Mouse (Mus musculus) spleen, postnatal 14 days (tissue): ENCODE results near the gene Pde4d.

ENCODE experiments used
- DNase-seq, 2 experiments: peaks; one replicate each; pipeline ENCODE4 v3.0.0; 2021 to 2022; ENCODE audit warnings: low spot score in 2 of 2

The Pde4d gene

DNA sequence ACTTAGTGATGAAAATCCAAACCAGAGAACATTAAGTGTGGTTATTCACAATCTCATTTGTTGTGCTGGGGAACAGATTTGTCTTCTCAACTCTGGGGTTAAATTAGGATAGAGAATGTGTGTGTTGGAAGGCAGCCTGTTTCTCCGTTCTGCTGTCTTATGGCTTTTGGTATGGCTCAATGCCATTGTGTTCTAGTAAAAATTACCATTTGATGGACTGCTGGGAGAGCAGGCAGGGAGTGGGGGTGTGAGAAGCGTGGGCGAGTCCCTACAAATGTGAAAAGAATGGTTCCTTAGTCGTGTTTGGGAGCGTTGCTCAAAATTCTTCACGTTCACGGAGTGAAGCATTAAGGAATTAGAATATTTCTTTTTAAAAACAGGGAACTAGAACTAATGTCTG, 597.4 kb downstream of the Pde4d start:
- no peak for DNase-seq

DNA sequence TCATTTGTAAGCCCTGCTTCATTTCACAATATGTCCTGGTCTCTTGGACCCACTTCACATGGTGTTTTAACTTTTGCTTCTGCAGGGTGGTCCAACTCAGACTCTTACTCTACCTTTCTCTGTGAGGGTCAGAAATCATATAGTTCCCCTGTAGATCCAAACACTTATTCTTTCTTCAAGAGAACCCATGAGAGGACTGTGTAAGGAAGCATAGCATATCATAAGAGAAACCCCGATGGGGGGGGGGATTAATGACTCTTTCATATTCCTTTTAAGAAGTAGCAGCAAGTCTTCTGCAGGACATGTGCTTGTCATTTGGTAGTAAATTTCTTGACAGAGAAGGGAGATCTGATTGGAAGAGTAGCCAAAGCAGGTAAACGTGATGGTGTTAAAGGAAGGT, 603.1 kb downstream of the Pde4d start:
- DNase-seq, result no peak

DNA sequence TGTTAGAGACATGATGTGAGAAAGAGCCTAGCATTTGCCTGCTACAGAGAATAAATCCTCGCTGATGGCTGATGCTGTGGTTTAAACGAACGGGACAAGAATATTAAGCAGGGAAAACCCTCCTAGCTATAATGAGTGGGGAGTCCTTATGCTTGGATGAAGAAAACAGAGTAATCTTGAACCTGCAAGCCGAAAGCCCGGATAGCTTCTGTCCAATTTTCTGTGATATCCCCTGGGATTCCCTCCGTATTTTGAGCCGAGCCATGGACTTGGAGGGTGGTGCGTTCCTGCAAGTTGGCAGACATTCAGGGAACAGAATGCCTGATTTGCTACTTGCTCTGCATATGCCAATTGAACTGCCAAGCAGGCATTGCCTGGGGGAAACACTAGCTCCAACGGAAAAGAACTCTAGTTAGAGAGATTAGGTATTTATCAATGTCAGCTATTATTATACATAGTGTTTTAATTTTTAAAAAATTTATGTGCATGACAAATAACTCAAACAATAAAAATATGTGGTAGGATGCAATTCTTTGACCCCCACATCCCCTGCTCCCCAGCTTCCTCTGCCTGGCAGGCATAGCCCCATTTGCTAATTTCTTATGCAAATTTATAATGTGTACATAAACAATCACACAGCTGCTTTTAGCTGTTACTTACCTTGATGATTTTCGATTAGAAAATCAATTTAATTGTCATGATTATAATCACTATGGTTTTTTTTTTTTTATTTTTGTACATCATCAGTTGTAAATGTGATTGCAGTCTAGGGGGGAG, 603.7 kb downstream of the Pde4d start:
- no peak for DNase-seq

DNA sequence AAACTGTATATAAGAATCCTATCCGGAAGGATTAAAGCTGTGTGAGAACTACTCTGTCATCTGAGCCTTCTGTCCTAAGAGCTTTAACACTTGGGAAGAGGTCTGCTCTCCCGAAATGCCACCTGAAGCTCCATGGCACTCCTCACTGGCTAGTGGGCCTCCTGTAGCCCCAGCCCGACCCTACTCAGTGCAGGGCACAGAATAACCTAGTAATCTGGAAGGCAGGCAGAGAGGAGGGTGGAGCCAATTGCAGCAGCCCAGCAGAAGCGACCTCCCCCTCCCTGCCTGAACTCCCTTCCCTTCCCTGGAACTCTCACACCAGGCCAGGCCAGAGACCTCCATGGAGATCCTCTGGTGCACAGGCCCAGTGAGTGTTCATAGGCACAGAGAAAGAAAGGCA, 608.3 kb downstream of the Pde4d start:
- no peak for DNase-seq

DNA sequence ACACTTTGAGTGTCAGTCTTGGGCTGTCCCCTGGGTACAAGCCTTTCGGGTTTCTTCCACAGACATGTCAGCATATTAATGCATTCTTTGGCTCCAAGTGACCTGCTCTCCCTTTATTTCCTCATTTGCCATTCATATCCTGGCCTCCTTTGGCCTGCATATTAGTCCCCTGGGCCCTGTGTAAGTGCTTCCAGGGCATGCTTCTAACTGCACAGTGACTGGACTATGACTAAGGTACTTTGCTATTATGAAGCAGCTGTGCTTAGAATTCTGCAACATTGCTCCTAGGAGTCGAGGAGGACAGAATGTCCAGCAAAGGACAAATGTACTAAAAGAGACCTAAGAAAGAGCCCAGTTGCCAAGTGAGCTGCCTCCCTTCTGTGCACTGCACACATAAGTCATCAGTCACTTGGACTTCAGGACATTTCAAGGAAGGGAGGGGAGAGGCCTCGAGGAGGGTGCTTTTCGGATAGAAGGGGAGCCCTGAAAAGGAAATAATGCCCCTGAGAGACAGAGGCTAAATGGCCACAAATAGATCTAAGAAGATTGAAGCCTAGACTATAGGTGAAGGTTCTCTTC, 616.9 kb downstream of the Pde4d start:
- no peak for DNase-seq

DNA sequence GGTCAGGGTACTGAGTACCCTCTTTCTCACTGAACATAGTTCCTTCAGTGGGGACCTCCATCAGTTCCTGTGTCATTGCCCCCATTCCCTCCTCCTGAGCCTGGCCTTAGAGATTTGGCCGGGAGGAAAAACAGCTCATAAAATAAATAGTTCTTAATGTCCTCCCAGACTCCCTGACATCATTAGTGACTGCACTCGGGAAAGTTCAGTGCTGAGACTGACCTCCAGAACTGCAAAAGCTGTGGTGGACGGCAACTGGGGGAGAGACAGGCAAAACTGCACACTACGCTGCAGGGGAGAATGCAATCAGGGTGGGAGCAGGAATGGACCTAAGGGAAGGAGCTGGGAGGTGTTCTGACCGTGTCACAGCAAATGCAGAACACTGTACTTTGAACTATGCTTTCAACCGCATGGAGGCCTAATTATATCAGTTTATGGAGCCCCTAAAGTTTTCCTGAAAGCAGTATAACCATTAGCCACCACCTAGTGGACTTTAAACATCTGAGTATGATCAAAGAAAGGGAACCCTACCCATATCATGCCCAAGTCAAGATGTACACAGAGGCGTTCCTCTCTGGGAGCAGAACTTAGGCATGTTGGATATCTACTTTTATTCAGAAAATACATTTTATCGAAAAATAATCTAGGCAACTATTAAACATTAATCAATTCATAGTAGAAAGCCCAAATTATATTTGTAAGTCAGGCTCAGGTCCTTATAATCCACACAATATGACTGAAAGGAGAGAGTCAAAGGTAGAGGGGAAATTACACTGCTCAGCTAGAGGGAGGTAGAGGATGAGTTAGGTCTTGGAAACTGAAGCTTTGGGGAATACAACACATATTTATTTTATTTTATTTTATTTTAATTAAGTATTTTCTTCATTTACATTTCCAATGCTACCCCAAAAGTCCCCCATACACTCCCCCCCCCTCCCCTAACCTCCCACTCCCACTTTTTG, 618.8 kb downstream of the Pde4d start:
- no peak for DNase-seq

DNA sequence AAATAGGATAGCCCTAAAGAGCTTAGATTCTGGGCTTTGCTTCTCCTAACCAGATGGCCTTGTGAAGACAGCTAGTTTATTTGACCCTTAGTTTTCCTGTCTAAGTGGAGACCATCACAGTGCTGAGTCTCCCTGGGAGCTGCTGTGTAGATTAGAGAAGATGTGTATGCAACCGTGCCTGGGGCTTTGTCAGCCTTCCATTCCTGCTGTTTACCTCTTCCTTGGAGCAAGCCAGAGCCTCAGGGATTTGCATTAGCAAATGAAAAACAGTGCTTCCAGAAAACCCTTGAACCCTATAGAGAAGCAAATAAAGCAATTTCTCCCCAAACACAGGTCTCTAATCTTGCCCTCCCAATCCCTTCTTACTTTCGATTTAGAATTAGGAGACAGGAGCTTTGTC, 623.6 kb downstream of the Pde4d start:
- no peak for DNase-seq

DNA sequence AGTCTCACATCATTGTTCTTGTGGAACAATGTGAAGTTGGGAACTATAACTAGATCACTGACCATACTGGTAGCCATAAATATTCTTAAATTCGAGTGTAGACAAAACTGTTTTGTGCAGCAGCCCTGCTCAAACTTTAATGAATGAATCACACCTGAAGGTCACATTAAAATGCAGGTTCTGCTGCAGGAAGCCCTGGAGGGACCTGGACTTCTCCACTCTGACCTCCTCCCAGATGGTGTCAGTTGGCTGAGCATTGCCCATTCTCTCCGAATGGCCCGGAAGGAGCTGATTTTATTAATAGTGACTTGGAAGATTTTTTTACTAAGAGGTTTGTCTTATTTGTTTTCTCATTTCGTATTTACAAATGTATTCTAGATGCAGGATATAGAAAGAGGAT, 624.3 kb downstream of the Pde4d start:
- no peak for DNase-seq

DNA sequence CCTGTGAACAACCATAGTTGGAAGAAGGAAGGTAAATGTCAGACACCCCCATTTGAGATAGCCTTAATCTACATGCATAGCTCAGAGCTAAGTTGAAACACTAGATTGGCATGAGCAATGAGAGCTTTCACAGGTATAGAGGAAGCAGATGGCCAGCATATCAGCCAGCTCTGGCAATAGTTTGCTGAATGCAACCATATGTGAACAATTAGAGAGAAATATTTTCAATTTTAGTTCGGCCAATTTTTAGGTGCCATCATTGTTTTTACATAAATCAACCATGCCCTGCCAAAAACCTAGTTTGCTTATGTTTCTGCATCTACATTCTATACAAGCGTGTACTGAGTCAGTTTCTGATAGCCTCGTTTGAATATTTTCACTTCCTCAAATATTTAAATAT, 642.9 kb downstream of the Pde4d start:
- no peak for DNase-seq

DNA sequence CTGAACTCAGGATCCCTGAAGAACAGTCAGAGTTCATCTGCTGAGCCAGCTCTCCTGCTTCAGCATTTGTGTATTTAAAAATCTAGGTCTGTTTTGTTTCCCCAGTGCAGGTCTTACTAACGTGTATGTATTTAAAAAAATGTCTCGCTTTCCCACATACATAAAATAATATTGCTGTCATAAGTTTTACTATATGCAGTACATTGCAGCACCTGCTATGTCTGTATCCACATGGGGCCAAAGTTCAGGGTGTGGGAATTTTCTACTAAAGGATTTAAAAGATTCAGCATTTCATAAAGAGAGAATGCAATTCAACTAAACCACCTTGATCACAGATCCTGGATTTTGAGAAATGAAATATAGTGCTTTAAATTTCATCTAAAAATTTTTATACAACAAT, 646.9 kb downstream of the Pde4d start:
- no peak for DNase-seq

DNA sequence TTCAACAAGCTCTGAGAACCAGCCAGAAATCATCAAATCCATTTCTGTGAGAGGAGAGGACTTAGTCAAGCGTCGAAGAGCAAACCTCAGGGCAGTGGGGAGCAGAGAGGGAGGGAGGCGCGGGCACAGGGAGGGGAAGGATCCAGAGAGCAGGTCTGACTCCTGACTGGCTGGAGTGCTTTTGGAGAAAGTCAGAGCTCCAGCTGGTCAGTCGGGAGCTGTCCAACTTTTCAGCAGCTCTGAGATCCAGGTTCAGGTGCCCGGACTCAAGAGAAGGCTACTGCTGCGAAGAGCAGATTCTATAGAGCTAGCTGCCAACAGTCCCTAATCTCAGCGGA, 666.2 kb downstream of the Pde4d start:
- no peak for DNase-seq

DNA sequence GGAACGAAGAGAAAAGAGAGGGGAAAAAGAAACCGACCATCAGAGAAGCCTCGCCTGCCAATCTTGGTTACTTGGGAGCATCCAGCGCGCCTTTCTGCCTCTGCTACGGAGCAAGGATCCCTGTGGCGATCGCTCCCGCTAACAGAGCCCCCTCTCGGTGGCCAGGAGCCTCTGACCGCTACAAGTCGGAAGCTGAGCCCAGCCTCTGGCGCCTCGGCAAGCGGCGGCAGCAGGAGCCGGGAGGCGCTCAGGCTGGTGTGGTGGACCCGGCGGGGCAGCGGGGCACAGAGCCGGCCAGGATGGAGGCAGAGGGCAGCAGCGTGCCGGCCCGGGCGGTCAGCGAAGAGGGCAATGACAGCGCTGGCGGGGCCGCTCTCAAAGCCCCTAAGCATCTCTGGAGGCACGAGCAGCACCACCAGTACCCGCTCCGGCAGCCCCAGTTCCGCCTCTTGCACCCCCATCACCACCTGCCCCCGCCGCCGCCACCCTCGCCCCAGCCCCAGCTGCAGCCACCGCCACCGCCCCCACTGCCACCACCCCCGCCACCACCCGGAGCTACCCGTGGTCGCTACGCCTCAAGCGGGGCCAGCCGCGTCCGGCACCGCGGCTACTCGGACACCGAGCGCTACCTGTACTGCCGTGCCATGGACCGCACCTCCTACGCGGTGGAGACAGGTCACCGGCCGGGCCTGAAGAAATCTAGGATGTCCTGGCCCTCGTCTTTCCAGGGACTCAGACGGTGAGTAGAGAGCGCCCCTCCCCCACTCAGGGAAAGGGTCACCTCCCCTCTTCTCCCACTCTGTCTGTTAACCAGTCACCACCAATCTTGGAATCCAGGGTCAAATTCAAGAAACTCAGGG, 666.8 kb downstream of the Pde4d start:
- no peak for DNase-seq

DNA sequence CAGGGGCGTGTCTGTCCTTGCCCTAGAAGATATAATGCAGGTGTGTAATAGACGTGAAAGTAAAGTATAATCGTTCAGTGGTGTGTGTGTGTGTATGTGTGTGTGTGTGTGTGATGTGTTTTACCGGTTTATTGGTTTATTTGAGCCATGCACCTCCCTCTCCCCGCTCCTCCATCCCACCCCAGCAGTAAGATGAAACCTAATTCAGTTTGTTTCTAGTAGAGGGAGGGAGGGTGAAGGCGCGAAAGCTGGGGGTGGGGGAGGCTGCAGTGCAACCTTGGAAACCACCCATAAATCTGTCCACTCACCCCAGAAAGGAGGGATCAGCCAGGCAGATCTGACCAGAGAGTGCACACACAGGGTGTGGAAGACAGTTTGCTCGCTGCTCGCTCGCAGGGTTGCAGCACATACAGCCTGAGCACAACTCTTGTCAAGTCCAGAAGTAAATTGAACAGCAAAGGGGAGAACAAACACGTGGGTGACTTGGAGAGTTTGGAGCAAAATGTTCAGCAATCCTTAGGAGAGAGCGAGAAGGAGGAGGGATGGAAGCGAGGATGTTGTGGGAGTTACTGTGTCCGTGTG, 667.6 kb downstream of the Pde4d start:
- DNase-seq, result no peak

DNA sequence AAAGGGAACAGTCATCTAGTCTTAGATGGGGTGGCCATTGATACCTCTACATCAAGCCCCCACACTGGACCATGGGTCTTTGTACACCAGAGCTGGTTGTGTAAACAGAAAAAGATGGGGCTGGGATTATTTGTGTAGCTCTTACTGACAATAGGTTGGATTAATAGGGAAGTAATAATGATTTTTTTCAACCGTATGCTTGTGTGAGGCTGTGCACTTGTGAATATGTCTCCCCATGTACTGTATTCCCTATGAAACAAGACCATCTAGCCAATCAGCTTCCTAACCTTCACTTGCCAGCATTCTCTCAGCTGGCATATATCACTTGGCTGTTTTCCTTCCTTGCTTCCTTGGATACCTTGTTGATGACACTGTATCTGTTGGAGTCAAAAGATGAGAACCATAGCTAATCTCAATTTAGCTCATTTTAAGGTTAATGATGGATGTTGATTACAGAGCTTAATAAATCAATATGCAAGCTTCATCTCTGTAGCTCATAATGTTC, 668.6 kb downstream of the Pde4d start:
- no peak for DNase-seq

DNA sequence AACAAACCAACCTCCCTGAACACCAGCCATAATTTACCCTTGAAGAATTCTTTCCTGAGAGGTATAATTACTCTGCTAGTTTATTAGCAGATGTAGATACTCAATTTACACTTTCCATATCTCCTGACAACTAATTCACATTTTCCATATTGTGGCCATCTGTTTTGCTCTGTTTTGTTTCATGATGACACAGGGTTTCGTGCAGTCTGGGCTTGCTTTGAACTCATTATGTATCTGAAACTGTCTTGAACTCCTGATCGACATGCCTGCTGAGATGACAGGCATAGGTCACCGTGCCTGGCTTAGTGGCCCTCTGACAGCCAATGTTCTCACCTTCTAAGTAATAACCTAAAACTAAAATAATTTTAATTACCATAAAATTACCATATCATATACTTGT, 672.1 kb downstream of the Pde4d start:
- DNase-seq, result no peak

DNA sequence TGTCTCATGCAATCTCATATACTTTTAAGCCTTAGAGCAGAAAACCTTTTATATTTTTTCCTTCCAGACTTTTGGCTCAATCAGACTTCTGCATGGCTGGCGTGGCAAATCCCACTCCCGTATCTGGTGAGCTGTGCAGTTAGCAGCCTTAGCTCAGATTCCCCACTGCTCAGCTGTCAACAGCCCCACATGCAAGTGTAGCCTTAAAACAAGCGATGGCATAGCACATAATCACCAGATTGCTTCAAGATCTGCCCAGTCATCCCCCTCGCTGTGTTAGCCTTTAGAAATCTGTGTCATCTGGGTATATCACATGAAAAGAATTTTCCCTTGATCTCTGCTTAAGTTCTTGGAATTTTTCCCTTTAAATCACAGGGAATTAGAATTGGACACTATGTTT, 686.7 kb downstream of the Pde4d start:
- no peak for DNase-seq

DNA sequence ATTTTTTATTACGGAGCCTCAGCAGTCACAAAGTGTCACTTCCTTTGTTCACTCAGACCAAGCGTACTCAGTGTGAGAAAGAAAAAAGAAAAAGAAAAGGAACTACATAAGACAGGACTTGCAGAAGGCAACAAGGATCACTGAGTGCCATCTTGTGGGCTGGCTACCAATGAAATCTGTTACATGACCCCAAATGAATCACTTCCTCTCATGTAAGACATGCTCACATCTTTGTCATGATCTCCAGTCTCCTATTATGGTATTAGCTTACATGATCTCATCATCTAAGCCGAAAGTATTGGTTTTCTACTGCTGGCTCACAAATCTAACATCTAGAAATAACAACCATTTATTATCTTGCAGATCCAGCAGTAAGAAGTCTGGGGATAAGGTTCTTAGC, 709.0 kb downstream of the Pde4d start:
- no peak for DNase-seq

DNA sequence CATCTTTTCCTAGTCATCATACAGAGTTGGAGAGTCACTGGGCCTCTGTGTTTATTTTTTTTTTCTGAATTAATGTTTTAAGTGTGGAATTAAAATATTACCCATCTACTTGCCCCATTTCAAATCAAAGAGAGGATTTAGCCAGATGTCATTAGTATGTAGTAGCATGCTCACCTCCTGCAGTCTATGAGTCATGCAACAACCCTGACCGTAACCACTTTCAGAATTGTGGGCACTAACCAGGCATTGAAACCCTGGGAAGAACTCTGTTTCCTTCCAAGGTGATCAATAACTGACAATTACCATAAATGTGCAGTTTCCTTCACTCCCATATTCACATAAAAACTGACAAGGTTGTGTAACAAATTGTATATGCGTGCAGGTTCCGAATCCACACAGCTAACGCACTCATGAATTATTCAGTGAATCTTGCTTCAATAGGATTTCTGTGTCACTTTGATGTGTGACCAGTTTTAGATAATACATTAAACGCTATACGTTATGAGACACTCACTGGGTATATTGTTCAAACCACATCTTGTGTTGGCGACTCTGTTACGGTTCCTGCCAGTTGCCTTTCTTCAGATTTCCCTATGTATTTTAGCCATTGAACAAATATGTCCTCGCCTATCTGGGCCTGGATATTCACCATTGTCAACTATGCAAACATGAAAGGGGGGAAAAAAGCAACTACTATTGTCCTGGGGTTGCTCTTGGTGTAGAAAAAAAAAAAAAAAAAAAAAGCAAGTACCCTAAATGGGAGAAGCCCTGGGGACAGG, 719.0 kb downstream of the Pde4d start:
- DNase-seq, result no peak

DNA sequence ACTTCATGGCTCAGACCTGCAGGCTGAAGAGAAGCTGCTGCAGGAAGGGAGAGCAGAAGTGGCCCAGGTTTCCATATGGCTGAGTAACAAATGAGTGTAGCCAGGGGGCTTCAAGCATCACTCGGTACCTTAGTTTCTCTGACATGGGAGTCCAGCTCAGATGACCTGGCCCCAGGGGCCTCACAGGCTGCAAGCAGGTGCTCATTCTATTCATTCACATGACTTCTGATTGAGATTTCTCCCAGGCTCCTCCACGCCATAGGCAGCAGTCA, 719.5 kb downstream of the Pde4d start:
- no peak for DNase-seq

DNA sequence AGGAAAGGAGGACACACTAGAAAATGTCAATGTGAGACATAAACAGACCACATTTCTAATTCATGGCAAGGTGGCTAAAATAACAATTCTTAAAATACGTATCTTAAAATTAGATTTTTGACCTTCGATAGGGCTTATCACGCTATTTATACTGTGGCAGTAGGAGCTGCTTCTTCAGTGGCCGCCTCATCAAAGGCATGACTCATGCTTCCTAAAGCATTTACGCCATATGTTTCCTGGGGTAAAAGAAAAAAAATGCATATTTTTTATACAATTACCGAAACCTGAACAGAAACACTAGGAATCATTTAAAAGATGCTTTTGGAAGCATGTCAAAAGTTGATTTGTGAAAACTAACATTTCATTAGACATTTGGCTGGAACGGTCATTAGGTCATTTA, 721.9 kb downstream of the Pde4d start:
- DNase-seq, result no peak

DNA sequence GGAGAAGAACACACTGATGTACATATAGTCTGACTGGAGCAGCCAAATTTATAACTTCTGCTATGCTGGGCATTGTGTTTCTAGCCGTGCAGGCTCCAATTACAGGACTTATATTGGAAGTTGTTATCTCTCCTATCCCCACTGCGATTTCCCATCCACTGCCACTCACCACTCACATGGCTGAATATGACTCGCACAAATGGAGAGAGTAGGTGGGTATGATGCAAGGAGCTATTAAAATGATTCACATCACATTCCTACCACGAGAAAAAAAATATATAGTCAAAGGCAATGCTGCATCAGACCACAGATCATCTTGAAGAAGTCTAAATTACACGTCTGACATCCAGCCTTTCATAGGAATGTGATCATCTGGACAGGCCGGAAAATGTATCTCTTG, 725.5 kb downstream of the Pde4d start:
- no peak for DNase-seq
